Mouse (Mus musculus) myocyte (in vitro differentiated cells): ENCODE results near the gene Cyth2. TPM values are rescaled to one million over a fixed set of nuclear protein-coding genes. Genes with fewer than 3 reads are reported as not detected.

Experiments used
- H3K27me3 ChIP-seq: one replicate; pipeline ENCODE4 v1.6.1; 2011; ENCODE audit not compliant: control insufficient read depth, insufficient read depth, insufficient read length
- H3K36me3 ChIP-seq: one replicate; pipeline ENCODE4 v1.6.1; 2011; ENCODE audit not compliant: control insufficient read depth, insufficient read depth
- H3K4me2 ChIP-seq: one replicate; pipeline ENCODE4 v1.6.1; 2011; ENCODE audit warnings: low read depth, control low read depth
- H3K4me3 ChIP-seq: one replicate; pipeline ENCODE4 v1.5.1; 2011; ENCODE audit warnings: mild to moderate bottlenecking, control low read depth, moderate library complexity
- H3K79me2 ChIP-seq: one replicate; pipeline ENCODE4 v1.6.1; 2011; ENCODE audit not compliant: control insufficient read depth, insufficient read depth
- H3ac ChIP-seq: one replicate; pipeline ENCODE4 v1.6.1; 2011; ENCODE audit not compliant: control insufficient read depth, insufficient read length
- CEBPB ChIP-seq: IDR thresholded peaks from 2 replicates; pipeline ENCODE4 v1.6.1; 2011; ENCODE audit warnings: mild to moderate bottlenecking, moderate library complexity; ENCODE audit not compliant: poor library complexity, insufficient read depth, severe bottlenecking
- E2F4 ChIP-seq: IDR thresholded peaks from one replicate; pipeline ENCODE4 v1.6.1; 2011; ENCODE audit warnings: mild to moderate bottlenecking, control low read depth, moderate library complexity; ENCODE audit not compliant: insufficient read depth
- MAX ChIP-seq: IDR thresholded peaks from one replicate; pipeline ENCODE4 v1.6.1; 2011; ENCODE audit warnings: low read depth, mild to moderate bottlenecking, control low read depth
- MYOD1 ChIP-seq, 3 experiments: IDR thresholded peaks; one replicate each; pipeline ENCODE4 v1.6.1; 2011; ENCODE audit warnings: control low read depth in 2 of 3, low read depth in 2 of 3, mild to moderate bottlenecking in 2 of 3, moderate library complexity in 1 of 3; ENCODE audit not compliant: insufficient read length in 2 of 3, control insufficient read depth in 1 of 3
- MYOG ChIP-seq, 3 experiments: IDR thresholded peaks; one replicate each; pipeline ENCODE4 v1.6.1; 2011; ENCODE audit warnings: control low read depth in 2 of 3, low read depth in 2 of 3, mild to moderate bottlenecking in 2 of 3; ENCODE audit not compliant: insufficient read length in 2 of 3, control insufficient read depth in 1 of 3, insufficient read depth in 1 of 3
- POLR2A ChIP-seq: IDR thresholded peaks from one replicate; pipeline ENCODE4 v1.6.1; 2011; ENCODE audit warnings: low read depth, mild to moderate bottlenecking, control low read depth, moderate library complexity; ENCODE audit not compliant: insufficient read length
- POLR2AphosphoS2 ChIP-seq: IDR thresholded peaks from one replicate; pipeline ENCODE4 v1.6.1; 2011; ENCODE audit warnings: low read depth, control low read depth; ENCODE audit not compliant: insufficient read length
- REST ChIP-seq: IDR thresholded peaks from one replicate; pipeline ENCODE4 v1.6.1; 2011; ENCODE audit warnings: mild to moderate bottlenecking, control low read depth, moderate library complexity; ENCODE audit not compliant: insufficient read depth, insufficient read length
- SRF ChIP-seq: IDR thresholded peaks from one replicate; pipeline ENCODE4 v1.6.1; 2011; ENCODE audit warnings: low read depth; ENCODE audit not compliant: control insufficient read depth, insufficient read length
- TCF12 ChIP-seq: IDR thresholded peaks from one replicate; pipeline ENCODE4 v1.6.1; 2011; ENCODE audit warnings: mild to moderate bottlenecking, control low read depth; ENCODE audit not compliant: poor library complexity, insufficient read depth, severe bottlenecking
- TCF3 ChIP-seq: IDR thresholded peaks from one replicate; pipeline ENCODE4 v1.6.1; 2011; ENCODE audit warnings: low read depth, control low read depth; ENCODE audit not compliant: insufficient read length
- USF1 ChIP-seq: IDR thresholded peaks from one replicate; pipeline ENCODE4 v1.6.1; 2011; ENCODE audit warnings: low read depth, mild to moderate bottlenecking, control low read depth, moderate library complexity
- polyA plus RNA-seq: library from polyadenylated mRNA; unstranded; fragments of >200 nt; fragmentation: generic; extraction: Trizol; gene quantifications from one replicate; pipeline ENCODE4 v1.2.1, GENCODE M21; 2012; ENCODE audit warnings: missing spikeins

Cyth2 gene
- polyA plus RNA-seq, result 145 TPM

- Histone ChIP-seq H3ac (peak within 1 kb of the TSS; percentile 83), H3K36me3 (peaks cover 23% of the 10 kb centered on the region), H3K79me2 (peaks cover 19% of the 10 kb centered on the region), H3K27me3 (no peaks in the 10 kb centered on the region), H3K4me2 (peak within 1 kb of the TSS; percentile 91), H3K4me3 (peak within 1 kb of the TSS; percentile 70)
- TF ChIP-seq POLR2AphosphoS2, result peak; percentile 67
- TF ChIP-seq TCF3, result no peak
- peak; percentile 70 for TF ChIP-seq POLR2A
Measured at GRCm38 (mm10) chr7:45813787-45814779, at the start of gene Cyth2. Cyth2 (minus strand) TSS chr7:45814581.

- Histone ChIP-seq H3ac (no peak overlapping the region), H3K27me3 (no peaks in the 10 kb centered on the region), H3K4me2 (no peak overlapping the region), H3K79me2 (no peaks in the 10 kb centered on the region), H3K4me3 (no peak overlapping the region), H3K36me3 (no peaks in the 10 kb centered on the region)
- TF ChIP-seq CEBPB (no peak), E2F4 (no peak), TCF3 (no peak), TCF12 (no peak), POLR2A (no peak), REST (no peak), MYOD1 (IDR thresholded peaks at IDR 0.05; ENCODE audit: control insufficient read depth in 1 of 3, insufficient read length in 2 of 3, low read depth in 2 of 3) (no peak), MYOG (IDR thresholded peaks at IDR 0.05; ENCODE audit: control insufficient read depth in 1 of 3, insufficient read depth in 1 of 3, insufficient read length in 2 of 3, low read depth in 2 of 3) (no peak), USF1 (no peak), POLR2AphosphoS2 (no peak), SRF (no peak), MAX (no peak)
Measured at GRCm38 (mm10) chr7:45862804-45863203, 48.4 kb upstream of the Cyth2 start.

GRCm38 (mm10) chr7:45859008-45859407 is 44.6 kb upstream of the Cyth2 start:
- no peak overlapping the region for H3K4me2 ChIP-seq
- H3ac ChIP-seq, result no peak overlapping the region
- H3K79me2 ChIP-seq, result no peaks in the 10 kb centered on the region
- H3K36me3 ChIP-seq, result no peaks in the 10 kb centered on the region
- no peak overlapping the region for H3K4me3 ChIP-seq
- no peak for TF ChIP-seq REST
- TF ChIP-seq E2F4, result no peak
- no peak for TF ChIP-seq POLR2A
- TF ChIP-seq TCF12, result no peak
- TF ChIP-seq POLR2AphosphoS2, result no peak
- no peak for TF ChIP-seq USF1
- TF ChIP-seq MYOG (IDR thresholded peaks at IDR 0.05; ENCODE audit: control insufficient read depth in 1 of 3, insufficient read depth in 1 of 3, insufficient read length in 2 of 3, low read depth in 2 of 3), result no peak
- no peak for TF ChIP-seq MAX
- TF ChIP-seq SRF, result no peak
- no peak for TF ChIP-seq TCF3
- no peak for TF ChIP-seq CEBPB
- no peak for TF ChIP-seq MYOD1 (IDR thresholded peaks at IDR 0.05; ENCODE audit: control insufficient read depth in 1 of 3, insufficient read length in 2 of 3, low read depth in 2 of 3)
- H3K27me3 ChIP-seq, result no peaks in the 10 kb centered on the region

- no peak for TF ChIP-seq SRF
- no peak for TF ChIP-seq MAX
- no peak for TF ChIP-seq REST
- no peak for TF ChIP-seq CEBPB
- no peak for TF ChIP-seq POLR2AphosphoS2
- TF ChIP-seq TCF12, result no peak
- no peak for TF ChIP-seq POLR2A
- TF ChIP-seq MYOD1 (IDR thresholded peaks at IDR 0.05; ENCODE audit: control insufficient read depth in 1 of 3, insufficient read length in 2 of 3, low read depth in 2 of 3), result no peak
- TF ChIP-seq E2F4, result no peak
- no peak for TF ChIP-seq USF1
- no peak for TF ChIP-seq TCF3
- no peak for TF ChIP-seq MYOG (IDR thresholded peaks at IDR 0.05; ENCODE audit: control insufficient read depth in 1 of 3, insufficient read depth in 1 of 3, insufficient read length in 2 of 3, low read depth in 2 of 3)
- H3K4me3 ChIP-seq, result no peak overlapping the region
- H3K36me3 ChIP-seq, result no peaks in the 10 kb centered on the region
- no peak overlapping the region for H3K4me2 ChIP-seq
- H3K27me3 ChIP-seq, result no peaks in the 10 kb centered on the region
- H3ac ChIP-seq, result no peak overlapping the region
- H3K79me2 ChIP-seq, result no peaks in the 10 kb centered on the region
Measured at GRCm38 (mm10) chr7:45856950-45857901, 42.8 kb upstream of the Cyth2 start.
